10 mouse cellular contexts compared by ENCODE assay signal in the genomic region with DNA sequence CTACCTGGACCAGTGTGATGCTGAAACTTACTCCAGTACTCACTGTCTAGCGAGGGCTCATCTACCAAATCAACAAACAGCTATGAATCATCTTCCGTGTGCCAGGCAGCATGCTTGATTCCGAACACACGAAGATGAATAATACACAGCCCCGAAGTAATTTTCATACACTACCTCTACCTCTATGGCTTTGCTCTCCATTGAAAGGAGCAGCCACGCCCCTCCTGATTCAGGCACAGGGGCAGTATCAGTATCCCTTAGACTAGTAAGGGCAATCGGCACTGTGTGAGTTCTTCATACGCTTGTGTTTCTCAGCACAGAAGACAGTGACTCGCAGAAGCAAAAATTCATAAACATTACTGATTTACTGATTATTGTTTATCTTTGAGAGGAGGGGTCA. TPM values are rescaled to one million over a fixed set of nuclear protein-coding genes. Genes with fewer than 3 reads are reported as not detected.
DNase-seq lines count a peak whose midpoint lies in the region; ATAC-seq lines count a peak whose summit lies in the region.
"Had no signal": no experiment of that assay in that cellular context is flagged by ENCODE, and none has a peak within 500 bp of the region (broad histone marks: within the 10 kb centered on the region; RNA-seq: fewer than 3 reads in every experiment).

No protein-coding gene starts in this region.

- H3K27me3 ChIP-seq in forebrain, embryonic 13.5 days = peaks cover 20% of the 10 kb centered on the region
- peaks cover 20% of the 10 kb centered on the region for H3K27me3 ChIP-seq in forebrain, embryonic 12.5 days
- H3K27me3 ChIP-seq in kidney, embryonic 16.5 days (ENCODE audit: insufficient read depth, low read length) = peaks cover 6% of the 10 kb centered on the region
- H3K27me3 ChIP-seq in intestine, embryonic 14.5 days (replicated peaks; ENCODE audit: control insufficient read depth, insufficient read depth, low read length) = no peaks in the 10 kb centered on the region
- 0 out of 2 replicates have a peak, but pooled peaks cover 6% of the 10 kb centered on the region for H3K27me3 ChIP-seq in midbrain, embryonic 15.5 days (replicated peaks)

- 58% methylated on average over 9 of the region's 9 CpGs for WGBS in forebrain, embryonic 13.5 days
- WGBS in forebrain, embryonic 12.5 days = 59% methylated on average over 9 of the region's 9 CpGs
- WGBS in kidney, embryonic 16.5 days = 72% methylated on average over 9 of the region's 9 CpGs
- 63% methylated on average over 9 of the region's 9 CpGs for WGBS in intestine, embryonic 14.5 days
- 67% methylated on average over 9 of the region's 9 CpGs for WGBS in midbrain, embryonic 15.5 days

- DNase-seq in kidney, postnatal 10 days = no peak
- no peak for DNase-seq in intestine, embryonic 14.5 days (ENCODE audit: low spot score)
- DNase-seq in layer of hippocampus, postnatal 36 days = no peak
- DNase-seq in frontal cortex, postnatal 25 days (ENCODE audit: low spot score in 2 of 2) = no peak

- H3K4me1 ChIP-seq in forebrain, embryonic 13.5 days = peaks cover 9% of the 10 kb centered on the region
- peaks cover 8% of the 10 kb centered on the region for H3K4me1 ChIP-seq in forebrain, embryonic 12.5 days
- peaks cover 8% of the 10 kb centered on the region; the same call in 1 of the 2 replicates for H3K4me1 ChIP-seq in kidney, embryonic 16.5 days (ENCODE audit: insufficient read depth, low read length)
- no peaks in the 10 kb centered on the region; the same call in 1 of the 2 replicates for H3K4me1 ChIP-seq in intestine, embryonic 14.5 days (replicated peaks; ENCODE audit: control insufficient read depth, insufficient read depth, low read length)
- H3K4me1 ChIP-seq in midbrain, embryonic 15.5 days = peaks cover 4% of the 10 kb centered on the region

- no peak for ATAC-seq in forebrain, embryonic 13.5 days
- ATAC-seq in forebrain, embryonic 12.5 days (ENCODE audit: low FRiP score) = no peak
- ATAC-seq in kidney, embryonic 16.5 days (ENCODE audit: low FRiP score, low TSS enrichment) = 0 out of 2 replicates have a peak, but pooled peaks have one; percentile 5
- ATAC-seq in intestine, embryonic 14.5 days (replicated peaks; ENCODE audit: low FRiP score, low TSS enrichment, low read depth) = 0 out of 2 replicates have a peak, but pooled peaks have one; percentile 5
- peak; percentile 48; the same call in 1 of the 2 replicates for ATAC-seq in midbrain, embryonic 15.5 days (replicated peaks)

- H3K36me3 ChIP-seq in forebrain, embryonic 13.5 days (ENCODE audit: poor library complexity, severe bottlenecking) = no peaks in the 10 kb centered on the region
- no peaks in the 10 kb centered on the region for H3K36me3 ChIP-seq in forebrain, embryonic 12.5 days (replicated peaks)
- no peaks in the 10 kb centered on the region for H3K36me3 ChIP-seq in kidney, embryonic 16.5 days (ENCODE audit: insufficient read depth, low read length)
- H3K36me3 ChIP-seq in intestine, embryonic 14.5 days (ENCODE audit: control insufficient read depth, insufficient read depth, low read length) = no peaks in the 10 kb centered on the region
- no peaks in the 10 kb centered on the region for H3K36me3 ChIP-seq in midbrain, embryonic 15.5 days (replicated peaks)
- H3K36me3 ChIP-seq: G1E had no signal

- H3K4me2 ChIP-seq in forebrain, embryonic 13.5 days = peak overlapping the region; percentile 59; the same call in 1 of the 2 replicates
- H3K4me2 ChIP-seq in forebrain, embryonic 12.5 days = no peak overlapping the region; the same call in 1 of the 2 replicates
- peak overlapping the region; percentile 62 for H3K4me2 ChIP-seq in kidney, embryonic 16.5 days (replicated peaks; ENCODE audit: low read depth, low read length)
- H3K4me2 ChIP-seq in intestine, embryonic 14.5 days (ENCODE audit: low read length) = peak overlapping the region; percentile 58; the same call in 1 of the 2 replicates
- H3K4me2 ChIP-seq in midbrain, embryonic 15.5 days = no peak overlapping the region

- no peak overlapping the region for H3K27ac ChIP-seq in forebrain, embryonic 13.5 days
- H3K27ac ChIP-seq in forebrain, embryonic 12.5 days = no peak overlapping the region
- no peak overlapping the region for H3K27ac ChIP-seq in kidney, embryonic 16.5 days (ENCODE audit: low read length)
- H3K27ac ChIP-seq in intestine, embryonic 14.5 days (ENCODE audit: low read depth) = no peak overlapping the region
- no peak overlapping the region for H3K27ac ChIP-seq in midbrain, embryonic 15.5 days
- H3K27ac ChIP-seq: left cerebral cortex, adult 2 months had no signal

- no peaks in the 10 kb centered on the region for H3K9me3 ChIP-seq in forebrain, embryonic 13.5 days (replicated peaks)
- H3K9me3 ChIP-seq in forebrain, embryonic 12.5 days = no peaks in the 10 kb centered on the region
- no peaks in the 10 kb centered on the region for H3K9me3 ChIP-seq in kidney, embryonic 16.5 days (ENCODE audit: low read length)
- no peaks in the 10 kb centered on the region for H3K9me3 ChIP-seq in intestine, embryonic 14.5 days (ENCODE audit: control insufficient read depth, low read length)
- no peaks in the 10 kb centered on the region for H3K9me3 ChIP-seq in midbrain, embryonic 15.5 days
- H3K9me3 ChIP-seq: G1E had no signal

- H3K4me3 ChIP-seq in forebrain, embryonic 13.5 days = no peak overlapping the region
- H3K4me3 ChIP-seq in forebrain, embryonic 12.5 days (replicated peaks) = no peak overlapping the region
- peak overlapping the region; percentile 38; the same call in 1 of the 2 replicates for H3K4me3 ChIP-seq in kidney, embryonic 16.5 days (ENCODE audit: low read length)
- no peak overlapping the region for H3K4me3 ChIP-seq in intestine, embryonic 14.5 days (ENCODE audit: low read depth, low read length)
- no peak overlapping the region for H3K4me3 ChIP-seq in midbrain, embryonic 15.5 days

- H3K9ac ChIP-seq in forebrain, embryonic 13.5 days = no peak overlapping the region
- no peak overlapping the region for H3K9ac ChIP-seq in forebrain, embryonic 12.5 days
- no peak overlapping the region for H3K9ac ChIP-seq in kidney, embryonic 16.5 days (replicated peaks; ENCODE audit: low read length)
- H3K9ac ChIP-seq in intestine, embryonic 14.5 days (ENCODE audit: low read length) = no peak overlapping the region
- no peak overlapping the region for H3K9ac ChIP-seq in midbrain, embryonic 15.5 days

RNA-seq across cellular contexts. Expression of a gene that starts 0.6 kb away (rescaled TPM):
- polyA plus RNA-seq in forebrain, embryonic 13.5 days (2015; fragmentation: Nextera tagmentation; extraction: Ambion mirVana) = not detected in 2 replicates
- polyA plus RNA-seq in forebrain, embryonic 12.5 days (2016; fragmentation: Nextera tagmentation; extraction: Ambion mirVana) = 0.11 and 0.18 TPM in 2 replicates
- 0.21 and 0.27 TPM in 2 replicates for polyA plus RNA-seq in kidney, embryonic 16.5 days (2015; fragmentation: Nextera tagmentation; extraction: Ambion mirVana)
- 1.9 and 2.7 TPM in 2 replicates for polyA plus RNA-seq in intestine, embryonic 14.5 days (2014; fragmentation: Nextera tagmentation; extraction: Ambion mirVana)
- polyA plus RNA-seq in midbrain, embryonic 15.5 days (2015; fragmentation: Nextera tagmentation; extraction: Ambion mirVana) = 0.10 TPM in 1 of 2 replicates, not detected in the other
- under 1 TPM; 0.20 to 0.28 TPM for total RNA-seq in layer of hippocampus, postnatal 36 days (2021)
- polyA plus RNA-seq: G1E had no signal

RNA-seq across cellular contexts. Expression of a gene that starts 39.0 kb away (rescaled TPM):
- 0.40 and 0.52 TPM in 2 replicates for polyA plus RNA-seq in forebrain, embryonic 13.5 days (2015; fragmentation: Nextera tagmentation; extraction: Ambion mirVana)
- polyA plus RNA-seq in forebrain, embryonic 12.5 days (2016; fragmentation: Nextera tagmentation; extraction: Ambion mirVana) = 0.23 and 0.32 TPM in 2 replicates
- polyA plus RNA-seq in kidney, embryonic 16.5 days (2015; fragmentation: Nextera tagmentation; extraction: Ambion mirVana) = 0.08 and 0.10 TPM in 2 replicates
- polyA plus RNA-seq in intestine, embryonic 14.5 days (2014; fragmentation: Nextera tagmentation; extraction: Ambion mirVana) = 0.26 and 0.30 TPM in 2 replicates
- polyA plus RNA-seq in midbrain, embryonic 15.5 days (2015; fragmentation: Nextera tagmentation; extraction: Ambion mirVana) = 0.59 and 0.72 TPM in 2 replicates
- total RNA-seq in layer of hippocampus, postnatal 36 days (2021) = 1 to 10 TPM in 1 of 2 experiments, under 1 TPM in 1; 0.67 to 1.9 TPM
- polyA plus RNA-seq: G1E had no signal

RNA-seq across cellular contexts. Expression of a gene that starts 44.3 kb away (rescaled TPM):
- polyA plus RNA-seq in forebrain, embryonic 13.5 days (2015; fragmentation: Nextera tagmentation; extraction: Ambion mirVana) = not detected in 2 replicates
- not detected in 2 replicates for polyA plus RNA-seq in forebrain, embryonic 12.5 days (2016; fragmentation: Nextera tagmentation; extraction: Ambion mirVana)
- polyA plus RNA-seq in kidney, embryonic 16.5 days (2015; fragmentation: Nextera tagmentation; extraction: Ambion mirVana) = 0.14 TPM in 2 replicates
- polyA plus RNA-seq in intestine, embryonic 14.5 days (2014; fragmentation: Nextera tagmentation; extraction: Ambion mirVana) = 0.09 TPM in 2 replicates
- not detected in 2 replicates for polyA plus RNA-seq in midbrain, embryonic 15.5 days (2015; fragmentation: Nextera tagmentation; extraction: Ambion mirVana)
- total RNA-seq in layer of hippocampus, postnatal 36 days (2021) = not detected
- total RNA-seq: left cerebral cortex, adult 2 months had no signal
- polyA plus RNA-seq: G1E had no signal

Comparison
In these comparisons a context has a peak if more than half of its experiments do, and no peak if none do; other contexts are left out.
1. H3K4me2 ChIP-seq: peak in forebrain, embryonic 13.5 days (single experiment), kidney, embryonic 16.5 days (single experiment) and intestine, embryonic 14.5 days (single experiment); none in forebrain, embryonic 12.5 days (single experiment) and midbrain, embryonic 15.5 days (single experiment).
2. ATAC-seq: peak in kidney, embryonic 16.5 days (single experiment), intestine, embryonic 14.5 days (single experiment) and midbrain, embryonic 15.5 days (single experiment); none in forebrain, embryonic 13.5 days (single experiment) and forebrain, embryonic 12.5 days (single experiment).